Mouse (Mus musculus) C2C12 (cell line): ENCODE measurements around the gene Asic2. TPM values are rescaled to one million over a fixed set of nuclear protein-coding genes. Genes with fewer than 3 reads are reported as not detected.

Source experiments
- H3K27me3 ChIP-seq: one replicate; pipeline ENCODE4 v1.6.1; 2011; ENCODE audit not compliant: control insufficient read depth, insufficient read depth, insufficient read length
- H3K36me3 ChIP-seq: one replicate; pipeline ENCODE4 v1.6.1; 2011; ENCODE audit not compliant: control insufficient read depth, insufficient read depth
- H3K4me3 ChIP-seq: one replicate; pipeline ENCODE4 v1.5.1; 2011; ENCODE audit warnings: mild to moderate bottlenecking, control low read depth; ENCODE audit not compliant: poor library complexity, insufficient read depth, severe bottlenecking
- H3K79me2 ChIP-seq: one replicate; pipeline ENCODE4 v1.6.1; 2011; ENCODE audit not compliant: control insufficient read depth, insufficient read depth
- H3K79me3 ChIP-seq: one replicate; pipeline ENCODE4 v1.6.1; 2011; ENCODE audit warnings: low read depth, control low read depth
- H3ac ChIP-seq: one replicate; pipeline ENCODE3; 2011; ENCODE audit warnings: low read depth; ENCODE audit not compliant: control insufficient read depth, insufficient read length
- CEBPB ChIP-seq: IDR thresholded peaks from one replicate; pipeline ENCODE4 v1.6.1; 2011; ENCODE audit warnings: low read depth, mild to moderate bottlenecking, control low read depth, moderate library complexity
- CTCF ChIP-seq: IDR thresholded peaks from one replicate; pipeline ENCODE4 v1.5.1; 2011; ENCODE audit not compliant: control insufficient read depth, insufficient read depth, insufficient read length
- FOSL1 ChIP-seq: IDR thresholded peaks from one replicate; pipeline ENCODE4 v1.8.0; 2011; ENCODE audit warnings: mild to moderate bottlenecking, low read length; ENCODE audit not compliant: poor library complexity, insufficient read depth, severe bottlenecking
- MAX ChIP-seq: IDR thresholded peaks from one replicate; pipeline ENCODE4 v1.6.1; 2011; ENCODE audit warnings: mild to moderate bottlenecking, control low read depth
- MYOD1 ChIP-seq: IDR thresholded peaks from one replicate; pipeline ENCODE4 v1.6.1; 2011; ENCODE audit warnings: low read depth; ENCODE audit not compliant: control insufficient read depth, insufficient read length
- MYOG ChIP-seq: IDR thresholded peaks from one replicate; pipeline ENCODE4 v1.6.1; 2011; ENCODE audit not compliant: control insufficient read depth, insufficient read length; ENCODE audit errors: extremely low read depth
- USF1 ChIP-seq: IDR thresholded peaks from one replicate; pipeline ENCODE4 v1.6.1; 2011; ENCODE audit warnings: low read depth, mild to moderate bottlenecking, control low read depth, moderate library complexity
- polyA plus RNA-seq: library from polyadenylated mRNA; unstranded; fragments of >200 nt; fragmentation: generic; extraction: Trizol; gene quantifications from one replicate; pipeline ENCODE4 v1.2.1, GENCODE M21; 2012; ENCODE audit warnings: missing spikeins

The Asic2 gene
- polyA plus RNA-seq, 1 experiment, result not detected

- Histone ChIP-seq H3K4me3 (no peak overlapping the region), H3K36me3 (no peaks in the 10 kb centered on the region), H3K79me2 (no peaks in the 10 kb centered on the region), H3ac (no peak overlapping the region), H3K27me3 (no peaks in the 10 kb centered on the region), H3K79me3 (no peaks in the 10 kb centered on the region)
- TF ChIP-seq USF1, result no peak
- TF ChIP-seq MYOD1, result no peak
- TF ChIP-seq MAX, result no peak
- no peak for TF ChIP-seq MYOG
- no peak for TF ChIP-seq CTCF
- TF ChIP-seq FOSL1, result no peak
- TF ChIP-seq CEBPB, result no peak
Measured at GRCm38 (mm10) chr11:81385547-81385946, 582.7 kb downstream of the Asic2 start.

DNA sequence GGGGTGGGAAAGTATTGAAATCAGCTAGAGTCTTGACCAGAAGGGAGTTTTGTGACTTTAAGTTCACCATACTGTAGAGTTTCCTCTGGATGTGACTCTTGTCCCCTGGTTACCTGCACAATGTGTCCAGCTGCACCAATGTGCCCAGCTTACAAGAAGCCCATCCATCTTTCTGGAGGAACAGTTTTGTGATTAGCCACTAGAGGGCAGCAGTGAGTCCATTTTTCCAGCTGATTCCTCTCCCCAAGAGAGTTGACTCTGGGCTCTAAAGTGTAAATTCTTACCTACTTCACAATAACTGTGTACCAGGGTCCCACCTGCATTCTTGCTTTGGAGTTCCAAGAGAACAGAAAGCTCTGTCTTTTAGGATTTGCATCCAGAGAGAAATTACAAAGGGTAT lies 593.4 kb downstream of the Asic2 start:
- Histone ChIP-seq H3K36me3 (no peaks in the 10 kb centered on the region), H3K79me2 (no peaks in the 10 kb centered on the region), H3K79me3 (no peaks in the 10 kb centered on the region), H3K27me3 (no peaks in the 10 kb centered on the region), H3K4me3 (no peak overlapping the region), H3ac (no peak overlapping the region)
- TF ChIP-seq MYOG (no peak), CTCF (peak; percentile 32)

DNA sequence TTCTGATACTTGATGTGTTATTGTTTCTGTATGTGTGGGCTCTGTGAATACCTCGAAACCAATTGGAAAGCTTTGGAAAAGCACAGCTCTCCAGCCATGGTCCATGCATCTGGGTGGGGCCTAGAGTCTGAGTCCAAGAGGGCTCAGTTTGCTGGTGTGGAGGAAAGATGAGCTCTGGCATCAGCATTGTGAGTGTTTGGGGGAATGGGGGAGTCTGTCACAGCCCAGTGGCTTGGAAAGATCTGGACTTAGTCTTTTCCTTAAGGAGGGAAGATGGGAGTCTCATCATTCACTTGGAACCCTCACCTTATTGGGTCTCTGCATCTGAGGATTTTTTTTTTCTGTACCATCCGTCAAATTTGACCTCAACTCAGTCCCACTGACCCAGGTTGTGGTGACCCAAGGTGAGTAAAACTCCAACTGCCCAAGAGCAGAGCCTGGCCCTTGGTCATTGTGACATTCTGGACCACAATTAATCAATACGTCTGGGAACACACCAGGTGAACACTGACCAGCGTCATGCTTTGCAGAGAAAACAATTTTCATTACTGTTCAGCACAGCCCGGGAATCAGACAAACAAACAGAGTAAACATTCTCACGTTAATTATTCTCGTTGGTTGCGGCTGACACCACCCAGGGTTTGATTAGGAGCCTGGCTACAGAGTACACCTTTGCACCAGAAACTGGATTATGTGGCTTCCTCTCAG lies 594.1 kb downstream of the Asic2 start:
- no peak overlapping the region for H3ac ChIP-seq
- no peak overlapping the region for H3K4me3 ChIP-seq
- TF ChIP-seq FOSL1 (no peak), MYOD1 (no peak), MAX (no peak), CEBPB (no peak), MYOG (no peak), USF1 (no peak), CTCF (no peak)
- H3K79me3 ChIP-seq, result no peaks in the 10 kb centered on the region
- H3K36me3 ChIP-seq, result no peaks in the 10 kb centered on the region
- H3K79me2 ChIP-seq, result no peaks in the 10 kb centered on the region
- no peaks in the 10 kb centered on the region for H3K27me3 ChIP-seq

DNA sequence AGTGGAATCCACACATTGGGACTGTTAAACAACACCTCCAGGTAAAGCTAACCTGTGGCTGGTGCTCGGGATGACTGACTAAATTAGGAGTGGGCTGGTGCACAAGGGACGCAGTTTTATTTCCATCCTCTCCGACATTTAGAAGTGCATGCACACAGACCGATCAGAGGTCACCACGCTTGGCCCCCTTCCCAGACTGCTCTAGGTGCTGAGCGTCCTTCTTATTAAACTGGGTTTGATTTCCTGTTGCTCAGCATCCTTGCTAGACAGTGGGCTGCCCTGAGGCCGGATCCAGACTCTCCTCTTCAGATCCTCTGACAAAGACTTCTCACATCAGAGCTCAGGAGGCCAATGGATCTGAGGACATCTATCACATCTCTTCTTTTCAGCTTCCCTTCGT lies 596.7 kb downstream of the Asic2 start:
- Histone ChIP-seq H3K79me3 (no peaks in the 10 kb centered on the region), H3ac (no peak overlapping the region), H3K79me2 (no peaks in the 10 kb centered on the region), H3K4me3 (no peak overlapping the region), H3K27me3 (no peaks in the 10 kb centered on the region), H3K36me3 (no peaks in the 10 kb centered on the region)
- no peak for TF ChIP-seq CTCF
- TF ChIP-seq MYOG, result no peak
- TF ChIP-seq MAX, result no peak
- no peak for TF ChIP-seq MYOD1
- TF ChIP-seq CEBPB, result no peak
- TF ChIP-seq FOSL1, result no peak
- no peak for TF ChIP-seq USF1

- Histone ChIP-seq H3K79me2 (no peaks in the 10 kb centered on the region), H3ac (no peak overlapping the region), H3K4me3 (no peak overlapping the region), H3K36me3 (no peaks in the 10 kb centered on the region), H3K79me3 (no peaks in the 10 kb centered on the region), H3K27me3 (no peaks in the 10 kb centered on the region)
- no peak for TF ChIP-seq MYOG
- TF ChIP-seq CTCF, result no peak
- no peak for TF ChIP-seq FOSL1
- no peak for TF ChIP-seq MYOD1
- TF ChIP-seq CEBPB, result no peak
Measured at GRCm38 (mm10) chr11:81370426-81370810, 597.8 kb downstream of the Asic2 start.

- Histone ChIP-seq H3K27me3 (no peaks in the 10 kb centered on the region), H3ac (no peak overlapping the region), H3K4me3 (no peak overlapping the region), H3K79me2 (no peaks in the 10 kb centered on the region), H3K36me3 (no peaks in the 10 kb centered on the region), H3K79me3 (no peaks in the 10 kb centered on the region)
- TF ChIP-seq CTCF (no peak), USF1 (peak; percentile 29)
Measured at GRCm38 (mm10) chr11:81369497-81370425, 598.5 kb downstream of the Asic2 start.
